Mouse (Mus musculus): ENCODE results near the gene Katnb1.

Gene Katnb1

GRCm38 (mm10) chr8:95080381-95081341 is at the start of gene Katnb1:
Katnb1 (plus strand) TSS chr8:95081186.
- peak; percentile 99 for DNase-seq (ENCODE audit: low spot score in 2 of 2)

- peak; percentile 13 to 43 for DNase-seq (ENCODE audit: low spot score in 2 of 2)
Observed at GRCm38 (mm10) chr8:95037106-95037925, 43.7 kb upstream of the Katnb1 start.

- DNase-seq (ENCODE audit: low spot score in 2 of 2): no peak
Observed at GRCm38 (mm10) chr8:95041883-95042784, 38.9 kb upstream of the Katnb1 start.

- DNase-seq (ENCODE audit: low spot score in 2 of 2): no peak
Observed at GRCm38 (mm10) chr8:95044811-95045210, 36.2 kb upstream of the Katnb1 start.

- no peak for DNase-seq (ENCODE audit: low spot score in 2 of 2)
Observed at GRCm38 (mm10) chr8:95046982-95047381, 34.0 kb upstream of the Katnb1 start.

- DNase-seq (ENCODE audit: low spot score in 2 of 2): no peak
Observed at GRCm38 (mm10) chr8:95047884-95048680, 32.9 kb upstream of the Katnb1 start.

GRCm38 (mm10) chr8:95049636-95050035 is 31.4 kb upstream of the Katnb1 start:
- DNase-seq (ENCODE audit: low spot score in 2 of 2): no peak

- DNase-seq (ENCODE audit: low spot score in 2 of 2): no peak
Observed at GRCm38 (mm10) chr8:95054438-95054837, 26.5 kb upstream of the Katnb1 start.

GRCm38 (mm10) chr8:95054927-95055510 is 26.0 kb upstream of the Katnb1 start, which contains the start of gene Drc7:
Drc7 (plus strand) TSS chr8:95055103.
- no peak for DNase-seq (ENCODE audit: low spot score in 2 of 2)

- no peak for DNase-seq (ENCODE audit: low spot score in 2 of 2)
Observed at GRCm38 (mm10) chr8:95056414-95056813, 24.6 kb upstream of the Katnb1 start.

GRCm38 (mm10) chr8:95058661-95059060 is 22.3 kb upstream of the Katnb1 start:
- no peak for DNase-seq (ENCODE audit: low spot score in 2 of 2)

- no peak for DNase-seq (ENCODE audit: low spot score in 2 of 2)
Observed at GRCm38 (mm10) chr8:95059812-95060533, 21.0 kb upstream of the Katnb1 start.

GRCm38 (mm10) chr8:95064531-95064930 is 16.5 kb upstream of the Katnb1 start:
- no peak for DNase-seq (ENCODE audit: low spot score in 2 of 2)

GRCm38 (mm10) chr8:95067582-95067981 is 13.4 kb upstream of the Katnb1 start:
- no peak for DNase-seq (ENCODE audit: low spot score in 2 of 2)

GRCm38 (mm10) chr8:95075504-95075903 is 5.5 kb upstream of the Katnb1 start:
- no peak for DNase-seq (ENCODE audit: low spot score in 2 of 2)

- DNase-seq (ENCODE audit: low spot score in 2 of 2): no peak
Observed at GRCm38 (mm10) chr8:95076151-95076550, 4.8 kb upstream of the Katnb1 start.

- no peak for DNase-seq (ENCODE audit: low spot score in 2 of 2)
Observed at GRCm38 (mm10) chr8:95078055-95078454, 2.9 kb upstream of the Katnb1 start.

- no peak for DNase-seq (ENCODE audit: low spot score in 2 of 2)
Observed at GRCm38 (mm10) chr8:95079305-95079704, 1.7 kb upstream of the Katnb1 start.

GRCm38 (mm10) chr8:95081650-95082049 is 664 bp downstream of the Katnb1 start:
- DNase-seq (ENCODE audit: low spot score in 2 of 2): no peak

Data from right cerebral cortex, postnatal 36 days (tissue).